Mouse (Mus musculus): Measurements from ENCODE around the gene Uqcrq. TPM values are rescaled to one million over a fixed set of nuclear protein-coding genes. Genes with fewer than 3 reads are reported as not detected.

The Uqcrq gene
- polyA plus RNA-seq, 1 experiment = 310 TPM

DNA sequence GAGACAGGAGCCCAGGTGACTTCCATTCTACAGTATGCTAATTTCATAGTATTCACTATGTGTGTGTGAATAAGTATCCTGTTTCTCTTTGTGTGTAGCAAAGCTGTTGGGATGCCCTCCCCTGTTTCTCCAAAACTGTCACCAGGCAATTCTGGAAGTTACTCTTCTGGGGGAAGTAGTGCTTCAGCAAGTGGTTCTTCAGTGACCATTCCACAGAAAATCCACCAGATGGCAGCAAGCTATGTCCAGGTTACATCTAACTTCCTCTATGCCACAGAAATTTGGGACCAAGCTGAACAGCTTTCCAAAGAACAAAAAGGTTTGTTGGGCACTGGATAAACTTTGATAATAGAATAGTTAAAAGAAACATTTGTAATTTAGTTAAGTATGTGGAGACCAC, 18.9 kb downstream of the Uqcrq start:
- DNase-seq (ENCODE audit: low spot score) = no peak

GRCm38 (mm10) chr11:53403638-53404037, 27.0 kb downstream of the Uqcrq start:
- no peak for DNase-seq (ENCODE audit: low spot score)

- DNase-seq (ENCODE audit: low spot score) = no peak
Observed at GRCm38 (mm10) chr11:53393856-53394255, 36.8 kb downstream of the Uqcrq start.

- DNase-seq (ENCODE audit: low spot score) = no peak
Observed at GRCm38 (mm10) chr11:53383758-53384428, 46.7 kb downstream of the Uqcrq start.

DNA sequence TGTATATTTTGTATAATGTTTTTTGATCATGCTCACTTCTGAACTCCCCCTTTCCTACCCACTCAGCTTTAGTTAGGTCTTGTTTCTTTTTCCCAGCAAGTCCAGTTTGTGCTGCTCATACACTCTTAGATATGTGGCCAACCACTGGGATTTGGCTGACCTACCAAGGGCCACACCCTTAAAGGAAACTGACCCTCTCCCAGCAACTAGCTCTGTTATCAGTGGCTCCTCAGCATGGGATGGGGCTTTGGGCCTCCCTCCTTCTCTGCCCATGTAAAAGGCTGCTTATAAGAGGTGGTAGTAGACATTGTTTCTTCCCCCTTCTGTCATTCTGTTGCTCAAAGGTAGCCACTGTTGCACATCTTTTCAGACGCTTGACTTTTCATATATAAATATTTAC, 51.7 kb downstream of the Uqcrq start:
- DNase-seq (ENCODE audit: low spot score) = no peak

Other genes starting within 250 kb of the Uqcrq start
- gene Hspa4, start 130.4 kb downstream of the Uqcrq start, polyA plus RNA-seq (2012; rRNA removed) = 49.3 and 60.3 TPM in 2 replicates
- 9.4 and 11.0 TPM in 2 replicates for gene Zcchc10, start 106.2 kb downstream of the Uqcrq start, polyA plus RNA-seq (2012; rRNA removed)
- gene Aff4, start 80.0 kb downstream of the Uqcrq start, polyA plus RNA-seq (2012; rRNA removed) = 26.9 and 33.6 TPM in 2 replicates
- not detected in 2 replicates for gene Leap2, start 7.7 kb downstream of the Uqcrq start, polyA plus RNA-seq (2012; rRNA removed)
- gene Gdf9, start 192 bp upstream of the Uqcrq start, polyA plus RNA-seq (2012; rRNA removed) = 0.88 and 1.2 TPM in 2 replicates
- gene Gm10447, start 26.3 kb upstream of the Uqcrq start, polyA plus RNA-seq (2012; rRNA removed) = 1.8 and 2.9 TPM in 2 replicates
- 12.1 and 12.9 TPM in 2 replicates for gene Shroom1, start 26.4 kb upstream of the Uqcrq start, polyA plus RNA-seq (2012; rRNA removed)
- gene Gm9837, start 39.6 kb upstream of the Uqcrq start, polyA plus RNA-seq (2012; rRNA removed) = not detected in 2 replicates
- gene Gm9945, start 49.3 kb upstream of the Uqcrq start, polyA plus RNA-seq (2012; rRNA removed) = 0.11 and 0.15 TPM in 2 replicates
- 6.5 and 7.4 TPM in 2 replicates for gene Sowaha, start 49.4 kb upstream of the Uqcrq start, polyA plus RNA-seq (2012; rRNA removed)
- gene Sept8, start 88.4 kb upstream of the Uqcrq start, polyA plus RNA-seq (2012; rRNA removed) = 63.8 and 64.4 TPM in 2 replicates
- gene Kif3a, start 136.5 kb upstream of the Uqcrq start, polyA plus RNA-seq (2012; rRNA removed) = 14.3 and 16.1 TPM in 2 replicates
- 0.19 and 0.37 TPM in 2 replicates for gene Il4, start 187.8 kb upstream of the Uqcrq start, polyA plus RNA-seq (2012; rRNA removed)
- gene Il13, start 203.9 kb upstream of the Uqcrq start, polyA plus RNA-seq (2012; rRNA removed) = not detected in 2 replicates

Measured in urinary bladder, adult 2 months (tissue).